Mouse (Mus musculus) 3134 (cell line): ENCODE measurements around the gene Hcfc1.

Experiments used
- DNase-seq: peaks from one replicate; pipeline ENCODE4 v3.0.0-alpha.2; 2011; ENCODE audit warnings: low spot score; ENCODE audit not compliant: insufficient read length; ENCODE audit errors: extremely low read depth

Hcfc1 gene

DNA sequence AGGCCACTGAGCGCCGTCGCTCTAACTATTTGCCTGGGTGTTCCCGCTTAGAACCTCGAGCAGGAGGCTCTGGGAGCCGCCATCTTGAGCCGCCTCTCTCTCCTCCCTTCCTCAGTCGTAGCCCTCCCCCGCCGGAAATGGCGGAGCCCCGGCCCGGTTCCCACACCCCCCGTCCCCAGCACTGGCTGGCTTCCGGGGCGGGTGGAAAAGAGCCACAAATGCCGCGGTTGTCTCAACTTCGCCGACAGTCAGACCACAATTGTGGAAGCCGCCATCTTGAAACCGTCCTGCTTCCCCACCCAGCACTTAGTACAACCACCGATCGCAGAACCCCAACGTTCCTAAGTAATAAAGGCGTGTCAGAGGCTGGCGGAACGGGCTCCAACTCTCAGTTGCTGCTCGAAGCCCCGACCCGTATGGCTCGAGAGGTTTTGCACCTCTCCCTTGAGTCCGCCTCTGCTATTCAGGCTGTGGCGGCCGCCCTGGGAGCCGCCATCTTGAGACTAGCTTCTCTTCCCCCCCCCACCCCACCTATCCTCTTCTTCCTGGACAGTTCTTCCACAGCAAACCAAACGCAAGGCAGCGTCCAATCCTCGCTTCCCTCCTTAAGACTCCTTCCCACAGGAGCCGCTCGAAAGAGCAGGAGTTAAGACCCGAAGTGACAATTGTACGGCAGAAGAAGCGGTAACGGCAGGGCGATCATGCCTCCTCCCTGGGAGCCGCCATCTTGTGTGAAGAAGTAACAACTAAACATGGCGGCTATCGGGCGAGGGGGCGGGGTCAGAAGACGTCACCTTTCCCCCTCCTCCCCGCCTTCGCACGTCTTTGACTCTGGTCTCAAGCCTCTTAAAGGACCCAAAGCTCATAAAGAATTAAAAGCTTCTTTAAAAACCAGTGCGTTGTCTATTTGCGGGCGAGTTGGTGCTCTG is at the start of gene Hcfc1:
Gene Hcfc1 (minus strand): TSS at position 110 of the 929 bp plus-strand sequence.
- DNase-seq = peak; percentile 89

DNA sequence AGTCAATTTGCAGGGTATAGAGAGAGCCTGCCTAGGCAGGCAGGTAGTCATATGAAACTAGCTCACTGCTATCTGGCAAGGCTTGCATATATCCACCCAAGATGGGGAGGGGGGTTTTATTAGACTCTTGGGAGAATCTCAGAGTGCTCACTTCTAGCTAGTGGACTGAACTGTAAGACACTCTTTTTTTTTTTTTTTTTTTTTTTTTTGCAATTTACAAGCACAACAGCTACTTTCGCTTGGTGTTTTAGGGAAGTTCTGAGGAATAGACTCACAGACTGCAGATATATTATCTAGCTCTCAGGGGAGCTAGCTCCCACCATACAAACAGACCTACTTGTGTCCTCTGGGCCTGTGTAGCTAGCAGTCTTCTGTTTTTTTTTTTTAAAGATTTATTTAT is 48.4 kb upstream of the Hcfc1 start:
- no peak for DNase-seq

DNA sequence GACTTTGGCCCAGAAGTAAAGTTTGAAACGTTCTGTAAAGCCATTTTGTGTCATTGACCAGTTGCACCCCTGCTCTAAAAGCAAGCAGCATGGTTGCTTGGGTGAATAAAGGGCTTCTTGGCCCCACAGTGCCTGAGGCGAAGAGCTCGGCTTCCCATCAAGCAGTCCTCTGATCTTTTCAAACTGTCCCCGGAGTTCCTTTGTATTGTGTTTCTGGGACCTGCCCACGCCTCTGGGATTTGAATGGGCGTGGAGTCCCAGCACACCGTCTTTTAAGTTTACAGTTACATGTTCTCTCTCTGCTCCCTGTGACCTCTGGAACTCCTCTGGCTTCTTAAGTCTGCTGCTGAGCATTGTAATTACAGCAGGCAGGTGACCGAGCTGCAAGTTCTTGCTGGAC is 41.9 kb upstream of the Hcfc1 start:
- no peak for DNase-seq

GRCm38 (mm10) chrX:74006401-74006800 is 40.2 kb upstream of the Hcfc1 start:
- DNase-seq = no peak

- DNase-seq = no peak
These were observed 37.5 kb upstream of the Hcfc1 start for GRCm38 (mm10) chrX:74003644-74004043.

DNA sequence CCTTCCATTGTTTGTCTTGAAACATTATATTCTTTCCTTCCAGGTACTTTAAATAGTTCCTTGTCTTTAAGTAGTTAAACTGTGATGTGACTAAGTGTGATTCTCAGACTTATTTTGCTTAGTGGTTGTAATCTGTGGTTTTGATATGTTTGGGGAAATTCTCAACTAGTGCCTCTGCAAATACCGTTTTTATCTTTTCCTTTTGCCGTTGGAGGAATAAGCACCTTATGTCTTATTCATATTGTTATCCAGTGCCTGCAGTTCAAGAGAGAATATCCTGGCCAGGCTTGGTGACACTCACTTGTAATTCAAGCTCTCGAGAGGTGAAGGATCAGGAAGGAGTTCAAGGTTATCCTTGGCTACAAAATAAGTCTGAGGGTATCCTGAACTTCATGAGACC is 34.9 kb upstream of the Hcfc1 start:
- no peak for DNase-seq

DNA sequence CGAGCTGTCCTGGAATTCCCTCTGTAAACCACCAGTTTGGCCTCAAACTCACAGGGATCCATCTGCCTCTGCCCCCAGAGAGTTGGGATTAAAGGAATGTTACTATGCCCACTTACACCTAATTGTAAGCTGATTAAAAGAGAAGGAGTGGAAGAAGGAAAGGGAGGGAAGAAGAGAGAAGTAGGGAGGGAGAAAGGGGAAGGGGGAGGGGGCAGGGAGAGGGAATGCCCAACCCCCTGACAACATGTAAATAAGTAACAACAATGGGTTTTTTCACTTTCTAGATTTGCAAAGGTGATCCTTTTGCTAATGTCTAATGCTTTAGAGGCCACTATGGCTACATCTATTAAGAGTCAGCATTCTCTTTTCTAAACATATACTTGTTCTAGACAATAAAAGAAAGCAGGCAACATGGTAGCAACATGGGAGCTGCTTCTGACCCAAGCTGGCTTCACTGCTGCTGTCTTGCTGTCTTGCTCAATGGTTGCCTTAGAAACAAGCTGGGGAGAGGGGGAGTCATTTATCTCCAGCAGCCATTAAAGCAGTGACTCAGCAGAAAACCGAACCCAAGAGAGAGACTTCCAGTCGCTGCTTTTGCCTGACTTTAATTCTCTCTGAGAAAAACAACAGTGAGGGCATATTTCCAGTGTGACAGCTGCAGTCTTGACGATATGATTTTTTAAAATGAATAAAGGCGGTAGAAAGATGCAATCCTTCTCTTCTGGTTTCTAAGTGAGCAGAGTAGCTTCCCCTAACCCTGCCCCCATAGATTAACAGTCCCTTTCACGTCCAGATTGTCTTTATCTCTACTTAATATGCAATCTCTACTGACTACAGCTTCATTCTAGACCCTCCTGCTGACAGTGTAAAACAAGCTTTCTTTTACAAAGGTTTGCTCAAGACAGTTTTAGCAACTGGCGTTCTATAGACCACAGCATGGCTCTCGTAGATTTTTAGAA is 33.0 kb upstream of the Hcfc1 start:
- peak; percentile 33 for DNase-seq

- DNase-seq = no peak
These were observed 11.6 kb upstream of the Hcfc1 start for GRCm38 (mm10) chrX:73977783-73978182.

DNA sequence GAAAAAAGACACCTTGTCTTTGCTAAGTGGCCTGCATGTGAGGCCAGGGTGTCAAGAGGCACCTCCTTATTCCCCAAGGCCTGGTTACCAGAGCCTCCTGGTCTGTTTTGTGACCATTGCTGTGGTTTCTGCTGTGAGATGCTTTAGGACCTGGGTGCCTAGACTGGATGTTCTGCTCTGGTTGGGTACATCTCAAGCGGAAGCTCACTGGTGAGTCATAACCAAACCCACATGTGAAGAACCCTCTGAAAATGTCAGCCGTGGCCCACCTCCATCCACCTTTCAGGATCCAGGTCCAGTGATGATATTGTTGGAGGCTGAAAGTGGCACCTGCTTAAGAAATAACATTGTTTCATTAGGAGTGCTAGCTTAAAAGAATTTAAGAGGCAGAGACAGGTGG is 10.1 kb upstream of the Hcfc1 start:
- no peak for DNase-seq

DNA sequence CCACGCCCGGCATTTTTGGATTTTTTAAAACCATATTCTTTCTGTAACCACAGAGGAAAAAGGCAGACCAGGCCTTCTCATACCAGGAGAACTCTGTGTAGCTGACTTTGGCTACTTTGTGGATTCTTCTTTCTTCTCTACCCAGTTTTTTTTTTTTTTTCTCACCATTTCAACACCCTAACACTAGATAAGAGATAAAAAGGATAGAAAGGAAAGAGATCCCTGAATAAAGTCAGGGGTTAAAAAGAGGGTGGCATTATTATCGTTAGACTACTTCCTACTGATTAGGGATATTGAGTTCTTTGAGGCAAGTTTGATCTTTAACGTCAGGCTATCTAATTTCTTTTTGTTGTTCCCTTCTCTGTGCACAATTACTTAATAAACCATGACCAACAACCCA is 6.6 kb upstream of the Hcfc1 start:
- DNase-seq = no peak

GRCm38 (mm10) chrX:73970781-73971180 is 4.6 kb upstream of the Hcfc1 start:
- DNase-seq = no peak

DNA sequence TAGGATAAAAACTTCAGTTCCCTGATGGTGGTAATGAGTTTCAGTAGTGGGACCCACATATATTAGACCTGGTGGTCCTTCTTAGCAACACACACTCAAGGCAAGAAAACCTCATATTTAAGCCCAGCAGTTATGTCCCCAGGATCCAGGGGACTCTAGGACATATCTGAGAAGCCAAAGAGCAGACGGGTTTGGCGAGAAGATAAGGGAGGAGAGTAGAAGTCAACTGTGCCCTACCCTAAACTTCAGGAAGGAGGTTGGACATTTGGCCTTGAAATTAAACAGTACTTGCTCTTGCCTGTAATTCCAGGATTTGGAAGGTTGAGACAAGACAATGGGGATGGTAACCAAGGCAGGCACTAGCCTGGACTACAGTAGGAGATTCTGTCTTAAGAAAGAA is 3.6 kb upstream of the Hcfc1 start:
- no peak for DNase-seq

- no peak for DNase-seq
These were observed 3.0 kb upstream of the Hcfc1 start for GRCm38 (mm10) chrX:73969167-73969566.

DNA sequence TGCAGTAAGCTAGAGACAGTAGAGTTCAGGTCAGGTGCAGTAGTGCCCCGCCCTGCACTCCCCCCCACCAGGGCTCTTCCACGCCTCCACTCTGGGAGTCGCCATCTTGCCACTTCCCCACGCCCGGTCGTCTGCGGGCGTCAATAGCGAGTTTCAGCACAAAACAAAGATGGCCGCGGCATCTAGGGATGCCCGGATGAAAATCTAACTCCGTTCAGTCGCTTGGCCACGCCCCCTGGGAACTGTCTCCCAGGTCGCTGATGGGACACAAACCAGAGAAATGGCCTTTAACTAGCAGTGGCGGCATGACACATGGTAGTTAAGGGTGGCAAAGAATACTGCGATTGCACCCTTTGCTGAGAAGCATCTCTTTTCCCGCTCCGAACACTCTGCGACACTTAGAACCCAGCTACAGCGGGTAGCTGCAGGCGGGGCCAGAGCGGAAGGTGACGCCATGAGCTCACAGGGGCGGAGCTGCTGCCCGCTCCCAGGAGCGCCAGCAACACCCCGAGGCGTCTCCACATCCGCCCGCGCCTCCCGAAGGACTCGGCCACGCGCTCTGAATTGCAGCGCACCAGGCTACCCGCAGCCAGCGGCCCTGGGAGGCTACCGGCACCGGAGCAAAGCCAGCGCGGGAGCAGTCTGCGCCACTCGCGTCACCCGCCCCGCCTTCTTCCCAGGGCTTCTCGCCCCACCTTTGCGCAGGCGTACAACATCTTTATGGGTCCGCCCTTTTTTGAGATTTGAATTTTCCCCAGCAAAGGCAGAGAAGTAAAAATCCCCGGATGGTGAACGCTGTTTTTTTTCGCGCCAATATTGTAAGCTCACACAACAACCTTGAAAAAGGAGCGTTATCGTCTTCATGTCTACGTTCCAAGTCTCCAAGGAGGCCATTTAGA is 1.3 kb upstream of the Hcfc1 start:
- DNase-seq = peak; percentile 94

DNA sequence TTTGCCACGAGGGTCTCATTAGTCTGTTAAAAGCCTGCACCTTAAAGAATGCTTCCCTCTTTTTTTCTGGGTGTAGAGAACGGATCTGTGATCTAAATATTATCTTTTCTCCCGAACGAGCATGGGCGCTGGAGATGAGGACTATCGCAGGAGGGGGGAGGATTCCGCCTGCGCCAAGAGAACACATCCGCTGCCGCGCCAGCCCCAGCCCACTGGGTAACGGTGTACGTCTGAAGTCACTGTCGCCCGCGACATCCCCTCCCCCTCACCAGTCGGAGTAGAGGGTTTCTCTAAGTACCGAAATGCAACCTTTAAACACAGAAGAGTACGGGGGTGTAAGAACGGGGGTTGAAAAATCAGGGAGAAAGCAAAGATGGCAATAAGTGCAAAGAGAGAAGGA is 850 bp downstream of the Hcfc1 start:
- DNase-seq = peak; percentile 55

DNA sequence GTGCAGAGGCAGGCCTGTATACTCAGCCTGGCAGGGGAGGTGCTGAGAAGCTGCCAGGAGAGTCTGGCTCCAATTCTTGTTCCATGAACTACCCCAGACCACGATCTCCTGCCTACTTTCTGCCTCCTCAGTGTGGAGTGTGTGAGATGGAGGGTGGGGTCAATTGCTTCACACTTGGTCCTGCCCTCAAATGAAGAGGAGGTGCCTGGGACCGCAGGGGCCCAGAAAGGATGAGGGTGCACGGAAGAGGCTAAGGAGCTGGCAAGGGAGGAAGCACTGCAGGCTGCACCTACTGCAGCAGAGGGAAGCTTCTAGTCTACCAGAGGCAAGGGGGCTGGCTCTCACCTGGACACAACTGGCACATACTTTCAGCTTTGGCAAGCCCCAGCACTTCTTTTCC is 1.8 kb downstream of the Hcfc1 start:
- peak; percentile 32 for DNase-seq

DNA sequence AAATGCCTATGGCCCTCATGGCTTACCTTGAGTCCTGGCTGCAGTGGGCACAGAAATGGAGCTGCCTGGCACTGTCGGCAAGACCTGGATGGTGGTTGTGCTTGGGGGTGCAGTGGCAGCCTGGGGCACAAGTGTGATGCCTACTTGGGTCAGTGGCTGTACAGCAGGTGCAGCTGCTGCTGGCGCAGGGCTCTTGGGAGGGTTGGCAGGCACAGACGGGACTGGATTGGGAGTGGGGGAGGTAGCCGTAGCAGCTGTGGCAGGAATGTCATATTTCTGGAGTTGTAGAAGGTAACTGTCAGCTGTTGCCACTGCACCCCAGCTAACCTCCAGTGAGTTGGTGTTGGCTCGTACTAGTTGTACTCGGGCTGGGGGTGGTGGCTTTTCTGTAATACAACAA is 11.2 kb downstream of the Hcfc1 start:
- no peak for DNase-seq

DNA sequence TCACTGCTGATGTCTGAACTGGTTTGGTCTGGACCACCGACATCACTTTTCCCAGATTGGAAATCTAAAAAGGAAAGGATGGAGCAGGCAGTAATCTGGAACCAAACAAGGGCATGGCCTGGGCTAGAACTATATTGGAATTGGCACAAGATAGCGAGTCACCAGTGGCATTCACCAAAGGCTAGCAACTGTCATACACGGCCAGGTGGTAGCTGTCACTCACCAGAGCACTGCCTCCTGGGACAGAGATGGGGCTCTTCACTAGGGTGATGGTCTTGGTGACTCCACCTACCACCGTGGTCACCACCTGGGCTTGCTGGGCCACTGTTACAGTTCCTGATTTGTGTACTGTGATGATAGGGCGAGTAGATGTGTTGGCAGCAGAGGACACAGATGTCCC is 13.6 kb downstream of the Hcfc1 start:
- DNase-seq = no peak

GRCm38 (mm10) chrX:73949341-73949740 is 16.8 kb downstream of the Hcfc1 start:
- DNase-seq = no peak

GRCm38 (mm10) chrX:73948647-73949046 is 17.5 kb downstream of the Hcfc1 start:
- peak; percentile 43 for DNase-seq
